8 mouse cellular contexts compared by ENCODE assay signal in the genomic region with DNA sequence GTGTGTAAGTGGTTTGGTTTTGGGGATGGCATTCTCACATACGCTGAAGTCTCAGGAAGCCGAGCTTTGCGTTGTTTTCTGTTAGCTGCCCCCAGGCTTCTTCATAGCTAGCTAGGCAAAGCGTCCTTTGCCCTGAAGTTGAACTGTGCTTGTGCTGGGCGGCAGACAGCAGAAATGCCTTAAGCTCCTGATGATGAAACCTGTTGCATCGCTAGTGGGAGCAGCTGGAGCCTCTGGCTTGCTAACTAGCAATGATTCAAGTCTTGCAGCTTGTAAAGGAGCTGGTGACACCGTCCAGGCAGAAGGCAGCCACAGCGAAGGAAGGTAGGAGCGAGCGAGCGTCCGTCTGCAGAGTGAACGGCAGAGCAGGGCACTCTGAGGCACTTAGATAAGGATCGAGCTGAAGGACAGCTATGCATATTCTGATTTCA. TPM values are rescaled to one million over a fixed set of nuclear protein-coding genes. Genes with fewer than 3 reads are reported as not detected.
DNase-seq lines count a peak whose midpoint lies in the region; ATAC-seq and TF ChIP-seq lines count a peak whose summit lies in the region.

No protein-coding gene starts in this region.

- no peak for TF ChIP-seq EP300 in lung, postnatal 0 days (IDR thresholded peaks at IDR 0.05)

- H3K9me3 ChIP-seq in heart, embryonic 10.5 days, result no peaks in the 10 kb centered on the region
- H3K9me3 ChIP-seq in hindbrain, postnatal 0 days (ENCODE audit: low read length), result no peaks in the 10 kb centered on the region
- H3K9me3 ChIP-seq in lung, postnatal 0 days (ENCODE audit: low read length), result no peaks in the 10 kb centered on the region
- no peaks in the 10 kb centered on the region for H3K9me3 ChIP-seq in stomach, embryonic 15.5 days

- 33% methylated on average over 14 of the region's 14 CpGs for WGBS in heart, embryonic 10.5 days
- 51% methylated on average over 14 of the region's 14 CpGs for WGBS in hindbrain, postnatal 0 days
- WGBS in lung, postnatal 0 days, result 37% methylated on average over 14 of the region's 14 CpGs
- 29% methylated on average over 14 of the region's 14 CpGs for WGBS in stomach, embryonic 15.5 days

- 0 out of 2 replicates have a peak, but pooled peaks cover 2% of the 10 kb centered on the region for H3K36me3 ChIP-seq in heart, embryonic 10.5 days
- H3K36me3 ChIP-seq in hindbrain, postnatal 0 days (ENCODE audit: insufficient read depth, low read length), result no peaks in the 10 kb centered on the region
- H3K36me3 ChIP-seq in lung, postnatal 0 days (ENCODE audit: insufficient read depth, low read length), result no peaks in the 10 kb centered on the region
- no peaks in the 10 kb centered on the region for H3K36me3 ChIP-seq in stomach, embryonic 15.5 days

- H3K9ac ChIP-seq in hindbrain, postnatal 0 days (replicated peaks; ENCODE audit: low read length), result no peak overlapping the region
- 0 out of 2 replicates have a peak overlapping the region, but pooled peaks have one; percentile 16 for H3K9ac ChIP-seq in lung, postnatal 0 days (replicated peaks; ENCODE audit: low read depth)
- H3K9ac ChIP-seq in stomach, embryonic 15.5 days, result no peak overlapping the region

- peak; percentile 48 for ATAC-seq in common myeloid progenitor, adult 5-6 weeks (replicated peaks; ENCODE audit: low read depth, poor library complexity, severe bottlenecking)
- ATAC-seq in hindbrain, postnatal 0 days, result no peak
- ATAC-seq in lung, postnatal 0 days, result peak; percentile 65
- ATAC-seq in stomach, embryonic 15.5 days (ENCODE audit: insufficient read depth, low FRiP score, low read depth), result no peak

- no peak for TF ChIP-seq CTCF in hindbrain, postnatal 0 days (IDR thresholded peaks at IDR 0.05; ENCODE audit: low read depth)
- TF ChIP-seq CTCF in lung, postnatal 0 days (IDR thresholded peaks at IDR 0.05), result peak; percentile 11; the same call in 1 of the 2 replicates

- peaks cover 32% of the 10 kb centered on the region for H3K4me1 ChIP-seq in heart, embryonic 10.5 days
- H3K4me1 ChIP-seq in hindbrain, postnatal 0 days (ENCODE audit: insufficient read depth, low read length), result peaks cover 7% of the 10 kb centered on the region; the same call in 1 of the 2 replicates
- H3K4me1 ChIP-seq in lung, postnatal 0 days (ENCODE audit: insufficient read depth, low read depth, low read length), result peaks cover 22% of the 10 kb centered on the region
- peaks cover 14% of the 10 kb centered on the region for H3K4me1 ChIP-seq in stomach, embryonic 15.5 days

- H3K4me2 ChIP-seq in hindbrain, postnatal 0 days (ENCODE audit: low read depth, low read length), result peak overlapping the region; percentile 16; the same call in 1 of the 2 replicates
- peak overlapping the region; percentile 30; the same call in 1 of the 2 replicates for H3K4me2 ChIP-seq in lung, postnatal 0 days (replicated peaks; ENCODE audit: low read depth, low read length)
- H3K4me2 ChIP-seq in stomach, embryonic 15.5 days, result peak overlapping the region; percentile 45

- peak overlapping the region; percentile 49; the same call in 1 of the 2 replicates for H3K27ac ChIP-seq in heart, embryonic 10.5 days
- H3K27ac ChIP-seq in hindbrain, postnatal 0 days, result no peak overlapping the region
- H3K27ac ChIP-seq in lung, postnatal 0 days (ENCODE audit: low read length), result no peak overlapping the region
- H3K27ac ChIP-seq in stomach, embryonic 15.5 days, result 0 out of 2 replicates have a peak overlapping the region, but pooled peaks have one; percentile 23

- H3K27me3 ChIP-seq in heart, embryonic 10.5 days (ENCODE audit: insufficient read depth, poor library complexity, severe bottlenecking), result no peaks in the 10 kb centered on the region
- no peaks in the 10 kb centered on the region for H3K27me3 ChIP-seq in hindbrain, postnatal 0 days (ENCODE audit: insufficient read depth, low read length)
- H3K27me3 ChIP-seq in lung, postnatal 0 days (replicated peaks; ENCODE audit: insufficient read depth, low read length), result no peaks in the 10 kb centered on the region
- H3K27me3 ChIP-seq in stomach, embryonic 15.5 days (replicated peaks), result no peaks in the 10 kb centered on the region

- H3K4me3 ChIP-seq in heart, embryonic 10.5 days, result peak overlapping the region; percentile 40; the same call in 1 of the 2 replicates
- H3K4me3 ChIP-seq in hindbrain, postnatal 0 days (ENCODE audit: low read length), result no peak overlapping the region
- H3K4me3 ChIP-seq in lung, postnatal 0 days (ENCODE audit: low read depth, low read length), result no peak overlapping the region
- no peak overlapping the region for H3K4me3 ChIP-seq in stomach, embryonic 15.5 days (replicated peaks)

- no peak for DNase-seq in heart, embryonic 10.5 days (ENCODE audit: low spot score)
- DNase-seq in heart, adult 11 months, result no peak
- peak; percentile 40 for DNase-seq in hindbrain, postnatal 0 days (ENCODE audit: low spot score)
- DNase-seq in lung, postnatal 0 days (ENCODE audit: low spot score), result peak; percentile 79
- no peak for DNase-seq in Muller cell, postnatal 12 days (ENCODE audit: inconsistent ontology term)
- DNase-seq in gastrocnemius, postnatal 4 days (ENCODE audit: low spot score in 2 of 2), result no peak

RNA-seq across cellular contexts. Expression of a gene that starts 30.1 kb away (rescaled TPM):
- polyA plus RNA-seq in heart, embryonic 10.5 days (2016; fragmentation: Nextera tagmentation; extraction: Ambion mirVana), result 6.5 and 8.9 TPM in 2 replicates
- 14.2 and 24.0 TPM in 2 replicates for total RNA-seq in common myeloid progenitor, adult 5-6 weeks (2017)
- total RNA-seq in hindbrain, postnatal 0 days (2014; rRNA removed), result 16.8 and 24.0 TPM in 2 replicates
- 6.9 and 7.8 TPM in 2 replicates for polyA plus RNA-seq in hindbrain, postnatal 0 days (2015; fragmentation: Nextera tagmentation; extraction: Ambion mirVana)
- 9.5 and 11.0 TPM in 2 replicates for polyA plus RNA-seq in lung, postnatal 0 days (2015; fragmentation: Nextera tagmentation; extraction: Ambion mirVana)
- 9.1 and 11.3 TPM in 2 replicates for polyA plus RNA-seq in stomach, embryonic 15.5 days (2015; fragmentation: Nextera tagmentation; extraction: Ambion mirVana)
- total RNA-seq in gastrocnemius, postnatal 4 days (2021), result 10 to 100 TPM; 11.6 to 14.8 TPM

Comparison
In these comparisons a context has a peak if more than half of its experiments do, and no peak if none do; other contexts are left out.
1. DNase-seq: peak in hindbrain, postnatal 0 days (single experiment) and lung, postnatal 0 days (single experiment); none in heart, embryonic 10.5 days (single experiment), heart, adult 11 months (single experiment), Muller cell, postnatal 12 days (single experiment) and gastrocnemius, postnatal 4 days (0 of 2).
2. H3K27ac ChIP-seq: peak in heart, embryonic 10.5 days (single experiment) and stomach, embryonic 15.5 days (single experiment); none in hindbrain, postnatal 0 days (single experiment) and lung, postnatal 0 days (single experiment).
3. ATAC-seq: peak in common myeloid progenitor, adult 5-6 weeks (single experiment) and lung, postnatal 0 days (single experiment); none in hindbrain, postnatal 0 days (single experiment) and stomach, embryonic 15.5 days (single experiment).
4. Peak in every context shown above with its lines, with median percentiles within 50 percentile points of each other: H3K4me2 ChIP-seq.